Mouse (Mus musculus) MEL (cell line): ENCODE results near the gene Afm. TPM values are rescaled to one million over a fixed set of nuclear protein-coding genes. Genes with fewer than 3 reads are reported as not detected.
A peak's percentile ranks its signal among the peaks of the same experiment; 100 is the strongest.

ENCODE experiments used
- DNase-seq: peaks from one replicate; pipeline ENCODE4 v3.0.0; 2011; ENCODE audit warnings: low read depth, low spot score
- H3K27ac ChIP-seq: 2 replicates; pipeline ENCODE4 v1.5.1; 2012; ENCODE audit warnings: low read depth, mild to moderate bottlenecking, control low read depth, low read length, moderate library complexity; ENCODE audit not compliant: control insufficient read depth
- H3K27me3 ChIP-seq, 2 experiments: fragments of 150-350 bp in 1 of 2; sonication (generic) in 1 of 2; 2 replicates each; pipeline ENCODE4 v1.6.1; 2012; ENCODE audit warnings: low read length in 2 of 2, mild to moderate bottlenecking in 2 of 2, improper control_type of control experiment in 1 of 2, moderate library complexity in 1 of 2; ENCODE audit not compliant: insufficient read depth in 2 of 2, control insufficient read depth in 1 of 2
- H3K36me3 ChIP-seq, 2 experiments: 2 replicates each; pipeline ENCODE4 v1.6.1; 2012 to 2014; ENCODE audit warnings: low read length in 2 of 2, improper control_type of control experiment in 1 of 2, inconsistent platforms in 1 of 2, mild to moderate bottlenecking in 1 of 2; ENCODE audit not compliant: insufficient read depth in 2 of 2, control insufficient read depth in 1 of 2
- H3K4me1 ChIP-seq, 2 experiments: fragments of 150-350 bp in 1 of 2; sonication (generic) in 1 of 2; 2 replicates each; pipeline ENCODE4 v1.6.1; 2012; ENCODE audit warnings: low read length in 2 of 2, improper control_type of control experiment in 1 of 2, mild to moderate bottlenecking in 1 of 2; ENCODE audit not compliant: insufficient read depth in 2 of 2, control insufficient read depth in 1 of 2
- H3K4me3 ChIP-seq, 2 experiments: fragments of 150-350 bp in 1 of 2; sonication (generic) in 1 of 2; 2 replicates each; pipeline ENCODE4 v1.5.1; 2012; ENCODE audit warnings: low read depth in 2 of 2, low read length in 2 of 2, mild to moderate bottlenecking in 2 of 2, moderate library complexity in 2 of 2, control low read depth in 1 of 2, improper control_type of control experiment in 1 of 2; ENCODE audit not compliant: control insufficient read depth in 1 of 2, insufficient read depth in 1 of 2
- H3K79me2 ChIP-seq: 2 replicates; pipeline ENCODE4 v1.6.1; 2012; ENCODE audit warnings: mild to moderate bottlenecking, low read length, moderate library complexity; ENCODE audit not compliant: control insufficient read depth, poor library complexity, insufficient read depth
- H3K9ac ChIP-seq: 2 replicates; pipeline ENCODE4 v1.6.1; 2012; ENCODE audit warnings: low read depth, mild to moderate bottlenecking, control low read depth, low read length, moderate library complexity; ENCODE audit not compliant: control insufficient read depth, poor library complexity, severe bottlenecking
- H3K9me3 ChIP-seq: fragments of 150-350 bp; sonication (generic); replicated peaks from 2 replicates; pipeline ENCODE4 v1.6.1; 2012; ENCODE audit warnings: mild to moderate bottlenecking, low read length, improper control_type of control experiment, moderate library complexity; ENCODE audit not compliant: insufficient read depth
- CTCF ChIP-seq, 3 experiments: IDR thresholded peaks in 2 of 3; conservative IDR thresholded peaks in 1 of 3; 2 replicates each; pipeline ENCODE4 v1.5.1; 2011 to 2012; ENCODE audit warnings: low read length in 3 of 3, low read depth in 2 of 3, mild to moderate bottlenecking in 2 of 3, improper control_type of control experiment in 1 of 3, inconsistent platforms in 1 of 3, mixed read lengths in 1 of 3, moderate library complexity in 1 of 3; ENCODE audit not compliant: control insufficient read depth in 1 of 3, insufficient read depth in 1 of 3, poor library complexity in 1 of 3, severe bottlenecking in 1 of 3
- E2F4 ChIP-seq: IDR thresholded peaks from 2 replicates; pipeline ENCODE4 v1.6.1; 2011; ENCODE audit warnings: low read depth, low read length, improper control_type of control experiment, borderline replicate concordance
- ELF1 ChIP-seq: IDR thresholded peaks from 2 replicates; pipeline ENCODE4 v1.6.1; 2014; ENCODE audit warnings: low read depth, mild to moderate bottlenecking, inconsistent platforms, low read length, improper control_type of control experiment, moderate library complexity
- EP300 ChIP-seq, 2 experiments: IDR thresholded peaks; 2 replicates each; pipeline ENCODE4 v1.6.1; 2011; ENCODE audit warnings: improper control_type of control experiment in 2 of 2, low read length in 2 of 2, low read depth in 1 of 2, mild to moderate bottlenecking in 1 of 2
- ETS1 ChIP-seq: IDR thresholded peaks from 2 replicates; pipeline ENCODE4 v1.6.1; 2012; ENCODE audit warnings: low read depth, mild to moderate bottlenecking, inconsistent platforms, low read length, improper control_type of control experiment, moderate library complexity
- GABPA ChIP-seq: IDR thresholded peaks from 2 replicates; pipeline ENCODE4 v1.6.1; 2012; ENCODE audit warnings: low read depth, mild to moderate bottlenecking, inconsistent platforms, low read length, improper control_type of control experiment, moderate library complexity
- HCFC1 ChIP-seq: IDR thresholded peaks from 2 replicates; pipeline ENCODE4 v1.6.1; 2012; ENCODE audit warnings: low read depth, mild to moderate bottlenecking, inconsistent platforms, low read length, improper control_type of control experiment, moderate library complexity
- MAFK ChIP-seq: IDR thresholded peaks from 2 replicates; pipeline ENCODE4 v1.6.1; 2011; ENCODE audit warnings: low read depth, mild to moderate bottlenecking, low read length, improper control_type of control experiment, borderline replicate concordance
- MAX ChIP-seq: IDR thresholded peaks from 2 replicates; pipeline ENCODE4 v1.6.1; 2011; ENCODE audit warnings: low read length, improper control_type of control experiment
- MEF2A ChIP-seq: IDR thresholded peaks from 2 replicates; pipeline ENCODE4 v1.6.1; 2014; ENCODE audit warnings: low read depth, mild to moderate bottlenecking, inconsistent platforms, low read length, improper control_type of control experiment; ENCODE audit not compliant: poor library complexity, insufficient replicate concordance, severe bottlenecking; ENCODE audit errors: extremely low read depth
- MXI1 ChIP-seq: IDR thresholded peaks from 2 replicates; pipeline ENCODE4 v1.6.1; 2011; ENCODE audit warnings: mild to moderate bottlenecking, low read depth, low read length, improper control_type of control experiment
- MYC ChIP-seq: IDR thresholded peaks from 2 replicates; pipeline ENCODE4 v1.6.1; 2011; ENCODE audit warnings: low read depth, mild to moderate bottlenecking, low read length, improper control_type of control experiment, moderate library complexity
- NRF1 ChIP-seq: IDR thresholded peaks from 2 replicates; pipeline ENCODE4 v1.6.1; 2014; ENCODE audit warnings: low read depth, mild to moderate bottlenecking, inconsistent platforms, low read length, improper control_type of control experiment, moderate library complexity; ENCODE audit not compliant: poor library complexity, insufficient read depth, severe bottlenecking
- RAD21 ChIP-seq: IDR thresholded peaks from 2 replicates; pipeline ENCODE4 v1.6.1; 2011; ENCODE audit warnings: mild to moderate bottlenecking, low read depth, low read length, improper control_type of control experiment
- RCOR1 ChIP-seq: IDR thresholded peaks from 2 replicates; pipeline ENCODE4 v1.6.1; 2012; ENCODE audit warnings: low read depth, mild to moderate bottlenecking, inconsistent platforms, low read length, improper control_type of control experiment
- SIN3A ChIP-seq: IDR thresholded peaks from 2 replicates; pipeline ENCODE4 v1.6.1; 2012; ENCODE audit warnings: low read length, improper control_type of control experiment, inconsistent platforms
- SMC3 ChIP-seq: IDR thresholded peaks from 2 replicates; pipeline ENCODE4 v1.6.1; 2011; ENCODE audit warnings: low read depth, low read length, improper control_type of control experiment
- TBP ChIP-seq: IDR thresholded peaks from 2 replicates; pipeline ENCODE4 v1.8.0; 2011; ENCODE audit warnings: low read depth, low read length, improper control_type of control experiment
- USF1 ChIP-seq: IDR thresholded peaks from 2 replicates; pipeline ENCODE4 v1.6.1; 2014; ENCODE audit warnings: low read depth, mild to moderate bottlenecking, inconsistent platforms, low read length, improper control_type of control experiment, moderate library complexity
- USF2 ChIP-seq, 2 experiments: IDR thresholded peaks; 2 replicates each; pipeline ENCODE4 v1.6.1; 2011 to 2012; ENCODE audit warnings: improper control_type of control experiment in 2 of 2, low read length in 2 of 2, borderline replicate concordance in 1 of 2, inconsistent platforms in 1 of 2, low read depth in 1 of 2, mild to moderate bottlenecking in 1 of 2; ENCODE audit not compliant: insufficient read depth in 1 of 2
- ZC3H11A ChIP-seq: IDR thresholded peaks from 2 replicates; pipeline ENCODE4 v1.6.1; 2012; ENCODE audit warnings: low read depth, mild to moderate bottlenecking, inconsistent platforms, low read length, improper control_type of control experiment
- polyA plus RNA-seq, 2 experiments: library from polyadenylated mRNA; stranded (reverse) in 1 of 2; unstranded in 1 of 2; fragments of >175 nt in 1 of 2; fragments of >200 nt in 1 of 2; gene quantifications; 2 replicates each; pipeline versions ENCODE4 v1.2.1 to v1.2.4; 2012; ENCODE audit warnings: low replicate concordance in 2 of 2, low read depth in 1 of 2; ENCODE audit not compliant: insufficient read length in 2 of 2, insufficient read depth in 1 of 2, missing spikeins in 1 of 2
- total RNA-seq: library from RNA; depleted of rRNA; stranded (reverse); fragments of 300-350 nt; gene quantifications from 2 replicates; pipeline ENCODE4 v1.2.3, GENCODE M21; 2012

Afm gene
- total and polyA plus RNA-seq, 3 experiments: not detected

GRCm38 (mm10) chr5:90594945-90595344, 76.2 kb downstream of the Afm start (continued):
- TF ChIP-seq USF2 (IDR thresholded peaks at IDR 0.05; ENCODE audit: borderline replicate concordance in 1 of 2, insufficient read depth in 1 of 2, low read depth in 1 of 2, low read length in 2 of 2): no peak
- peak; percentile 69; the same call in 1 of the 2 replicates for TF ChIP-seq GABPA

- Histone ChIP-seq H3K36me3 (peaks cover 0 to 35% of the 10 kb centered on the region in 2 experiments; a peak in 2 of 4 replicates), H3K9ac (no peak overlapping the region), H3K4me3 (no peak overlapping the region), H3K27me3 (no peaks in the 10 kb centered on the region), H3K27ac (peak overlapping the region; percentile 94), H3K9me3 (no peaks in the 10 kb centered on the region), H3K4me1 (peaks cover 13 to 30% of the 10 kb centered on the region in 2 experiments), H3K79me2 (no peaks in the 10 kb centered on the region)
- peak; percentile 90 for DNase-seq
- no peak for TF ChIP-seq USF1
- no peak for TF ChIP-seq E2F4
- peak; percentile 90 for TF ChIP-seq MYC
- 0 out of 2 replicates have a peak, but pooled peaks have one; percentile 49 for TF ChIP-seq TBP
- 0 out of 2 replicates have a peak, but pooled peaks have one; percentile 5 for TF ChIP-seq RCOR1
- TF ChIP-seq NRF1: 0 out of 2 replicates have a peak, but pooled peaks have one; percentile 39
- TF ChIP-seq ELF1: peak; percentile 59; the same call in 1 of the 2 replicates
- no peak for TF ChIP-seq ZC3H11A
- peak; percentile 62 for TF ChIP-seq ETS1
- TF ChIP-seq HCFC1: 0 out of 2 replicates have a peak, but pooled peaks have one; percentile 15
- TF ChIP-seq MXI1: peak; percentile 75; the same call in 1 of the 2 replicates
- peak; percentile 41; the same call in 1 of the 2 replicates for TF ChIP-seq SIN3A
- peak; percentile 62 to 67; a peak in 3 of 4 replicates for TF ChIP-seq EP300 (IDR thresholded peaks at IDR 0.05; ENCODE audit: low read depth in 1 of 2, low read length in 2 of 2)
- peak; percentile 69; the same call in 1 of the 2 replicates for TF ChIP-seq MAX
- no peak for TF ChIP-seq MAFK
Observed at GRCm38 (mm10) chr5:90596155-90596554, 77.4 kb downstream of the Afm start.

- Histone ChIP-seq H3K9me3 (no peaks in the 10 kb centered on the region), H3K27me3 (no peaks in the 10 kb centered on the region), H3K4me1 (peaks cover 2 to 5% of the 10 kb centered on the region in 2 experiments; a peak in 3 of 4 replicates), H3K79me2 (no peaks in the 10 kb centered on the region), H3K36me3 (peaks cover 0 to 5% of the 10 kb centered on the region in 2 experiments; a peak in 2 of 4 replicates), H3K4me3 (no peak overlapping the region), H3K27ac (no peak overlapping the region), H3K9ac (no peak overlapping the region)
- TF ChIP-seq CTCF (IDR thresholded peaks at IDR 0.05 in 2 of 3, conservative IDR thresholded peaks at IDR 0.05 in 1 of 3; ENCODE audit: control insufficient read depth in 1 of 3, insufficient read depth in 1 of 3, low read depth in 2 of 3, low read length in 3 of 3, poor library complexity in 1 of 3, severe bottlenecking in 1 of 3): peak; percentile 45 to 64 (median 49); a peak in 5 of 6 replicates
- no peak for TF ChIP-seq NRF1
- TF ChIP-seq RAD21: peak; percentile 34
- peak; percentile 67 for TF ChIP-seq SMC3
- no peak for TF ChIP-seq MEF2A
- peak; percentile 60 for DNase-seq
Observed at GRCm38 (mm10) chr5:90601469-90601868, 82.7 kb downstream of the Afm start.
